ENCODE assay signal across 9 mouse cellular contexts in the genomic region with DNA sequence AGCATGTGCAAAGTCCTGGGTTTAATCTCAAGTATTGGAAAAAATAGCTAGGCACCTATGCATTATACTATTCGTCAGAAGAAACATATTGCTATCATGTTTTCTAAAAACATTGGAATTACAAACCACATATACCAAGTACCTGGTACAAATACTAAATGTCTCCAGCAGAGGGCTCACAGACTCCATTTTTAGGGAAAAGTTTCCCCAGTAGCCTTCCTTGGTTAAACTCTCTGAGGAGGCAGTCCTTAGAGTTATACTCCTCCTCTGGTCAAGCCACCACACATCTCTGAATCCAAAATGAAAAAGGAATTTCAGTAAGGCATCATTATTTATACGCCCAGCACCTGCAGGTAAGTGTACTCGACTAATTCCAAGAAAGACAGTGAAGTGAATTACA.
DNase-seq lines count a peak whose midpoint lies in the region; ATAC-seq and TF ChIP-seq lines count a peak whose summit lies in the region.
"Had no signal": no experiment of that assay in that cellular context is flagged by ENCODE, and none has a peak within 500 bp of the region (broad histone marks: within the 10 kb centered on the region; RNA-seq: fewer than 3 reads in every experiment).

No protein-coding gene starts in this region.

- 24% methylated on average over 3 of the region's 3 CpGs for WGBS in liver, embryonic 14.5 days (ENCODE audit: insufficient replicate concordance)
- 34% methylated on average over 3 of the region's 3 CpGs for WGBS in forebrain, embryonic 12.5 days
- whole genome bisulfite sequencing in intestine, postnatal 0 days, result 29% methylated on average over 3 of the region's 3 CpGs
- WGBS in neural tube, embryonic 11.5 days, result 33% methylated on average over 3 of the region's 3 CpGs

- no peaks in the 10 kb centered on the region for H3K4me1 ChIP-seq in liver, embryonic 14.5 days (replicated peaks; ENCODE audit: control insufficient read depth in 2 of 2, insufficient read depth in 2 of 2, low read length in 1 of 2)
- H3K4me1 ChIP-seq in forebrain, embryonic 12.5 days, result no peaks in the 10 kb centered on the region
- no peaks in the 10 kb centered on the region for H3K4me1 ChIP-seq in intestine, postnatal 0 days (replicated peaks; ENCODE audit: control insufficient read depth, insufficient read depth, low read length)
- no peaks in the 10 kb centered on the region for H3K4me1 ChIP-seq in neural tube, embryonic 11.5 days (ENCODE audit: control insufficient read depth, insufficient read depth, low read length)
- H3K4me1 ChIP-seq: liver, embryonic 13.5 days had no signal

- H3K27me3 ChIP-seq in liver, embryonic 14.5 days (ENCODE audit: control insufficient read depth, insufficient read depth, low read length), result no peaks in the 10 kb centered on the region
- H3K27me3 ChIP-seq in forebrain, embryonic 12.5 days, result no peaks in the 10 kb centered on the region
- no peaks in the 10 kb centered on the region for H3K27me3 ChIP-seq in intestine, postnatal 0 days (replicated peaks; ENCODE audit: control insufficient read depth, insufficient read depth, low read length)
- no peaks in the 10 kb centered on the region for H3K27me3 ChIP-seq in neural tube, embryonic 11.5 days (ENCODE audit: control insufficient read depth, insufficient read depth, low read length)
- H3K27me3 ChIP-seq: liver, embryonic 13.5 days had no signal

- TF ChIP-seq CTCF in liver, embryonic 14.5 days (IDR thresholded peaks at IDR 0.05; ENCODE audit: low read depth), result peak; percentile 31; the same call in 1 of the 2 replicates
- peak; percentile 76 for TF ChIP-seq CTCF in intestine, postnatal 0 days (IDR thresholded peaks at IDR 0.05; ENCODE audit: low read depth)

- no peak for ATAC-seq in liver, embryonic 14.5 days (ENCODE audit: insufficient read depth)
- peak; percentile 76 for ATAC-seq in forebrain, embryonic 12.5 days (ENCODE audit: low FRiP score)
- ATAC-seq in intestine, postnatal 0 days, result no peak
- peak; percentile 60; the same call in 1 of the 2 replicates for ATAC-seq in neural tube, embryonic 11.5 days (ENCODE audit: insufficient read depth, low FRiP score, low TSS enrichment)

- H3K9ac ChIP-seq in liver, embryonic 14.5 days (replicated peaks), result no peak overlapping the region
- H3K9ac ChIP-seq in forebrain, embryonic 12.5 days, result no peak overlapping the region
- H3K9ac ChIP-seq in intestine, postnatal 0 days (ENCODE audit: low read depth, low read length), result no peak overlapping the region
- no peak overlapping the region for H3K9ac ChIP-seq in neural tube, embryonic 11.5 days (ENCODE audit: low read length)
- H3K9ac ChIP-seq: liver, embryonic 13.5 days had no signal

- no peak overlapping the region for H3K4me2 ChIP-seq in liver, embryonic 14.5 days (ENCODE audit: low read depth)
- no peak overlapping the region for H3K4me2 ChIP-seq in forebrain, embryonic 12.5 days
- no peak overlapping the region for H3K4me2 ChIP-seq in intestine, postnatal 0 days (replicated peaks; ENCODE audit: low read depth)
- no peak overlapping the region for H3K4me2 ChIP-seq in neural tube, embryonic 11.5 days (ENCODE audit: low read depth)
- H3K4me2 ChIP-seq: liver, embryonic 13.5 days had no signal

- no peaks in the 10 kb centered on the region for H3K9me3 ChIP-seq in liver, embryonic 14.5 days (ENCODE audit: control insufficient read depth, low read length)
- H3K9me3 ChIP-seq in forebrain, embryonic 12.5 days, result no peaks in the 10 kb centered on the region
- no peaks in the 10 kb centered on the region for H3K9me3 ChIP-seq in intestine, postnatal 0 days (ENCODE audit: control insufficient read depth)
- no peaks in the 10 kb centered on the region for H3K9me3 ChIP-seq in neural tube, embryonic 11.5 days (ENCODE audit: control insufficient read depth, low read length)
- H3K9me3 ChIP-seq: liver, embryonic 13.5 days had no signal

- no peak overlapping the region for H3K27ac ChIP-seq in liver, embryonic 14.5 days
- no peak overlapping the region for H3K27ac ChIP-seq in forebrain, embryonic 12.5 days
- no peak overlapping the region for H3K27ac ChIP-seq in intestine, postnatal 0 days (ENCODE audit: low read depth, low read length)
- H3K27ac ChIP-seq in neural tube, embryonic 11.5 days (ENCODE audit: low read depth, low read length), result no peak overlapping the region
- H3K27ac ChIP-seq: liver, embryonic 13.5 days had no signal

- no peak overlapping the region for H3K4me3 ChIP-seq in liver, embryonic 14.5 days (ENCODE audit: insufficient read depth in 1 of 2, low read depth in 2 of 2, low read length in 2 of 2)
- no peak overlapping the region for H3K4me3 ChIP-seq in forebrain, embryonic 12.5 days (replicated peaks)
- H3K4me3 ChIP-seq in intestine, postnatal 0 days (ENCODE audit: low read depth, low read length), result no peak overlapping the region
- H3K4me3 ChIP-seq in neural tube, embryonic 11.5 days (ENCODE audit: low read depth, low read length), result no peak overlapping the region
- H3K4me3 ChIP-seq: liver, embryonic 13.5 days had no signal

- H3K36me3 ChIP-seq in liver, embryonic 14.5 days (replicated peaks; ENCODE audit: control insufficient read depth, insufficient read depth, low read depth), result no peaks in the 10 kb centered on the region
- no peaks in the 10 kb centered on the region for H3K36me3 ChIP-seq in forebrain, embryonic 12.5 days (replicated peaks)
- H3K36me3 ChIP-seq in intestine, postnatal 0 days (ENCODE audit: control insufficient read depth, insufficient read depth), result no peaks in the 10 kb centered on the region
- H3K36me3 ChIP-seq in neural tube, embryonic 11.5 days (ENCODE audit: control insufficient read depth, insufficient read depth, low read length), result no peaks in the 10 kb centered on the region
- H3K36me3 ChIP-seq: liver, embryonic 13.5 days had no signal

- no peak for TF ChIP-seq EP300 in liver, embryonic 14.5 days (IDR thresholded peaks at IDR 0.05; ENCODE audit: low read depth)

- DNase-seq in liver, embryonic 14.5 days (ENCODE audit: low read depth in 3 of 3, low spot score in 3 of 3), result no peak
- DNase-seq in liver, result no peak
- peak; percentile 25 to 68 for DNase-seq in adrenal gland, postnatal 36 days
- peak; percentile 10 to 13 for DNase-seq in left cerebral cortex, adult 8-10 months (ENCODE audit: low spot score in 2 of 2)
- DNase-seq in neural tube, embryonic 11.5 days (ENCODE audit: low spot score), result peak; percentile 25
- DNase-seq in B cell, adult 2 months, result no peak
- DNase-seq: liver, embryonic 13.5 days had no signal

Comparison
In these comparisons a context has a peak if more than half of its experiments do, and no peak if none do; other contexts are left out.
1. ATAC-seq: peak in forebrain, embryonic 12.5 days (single experiment) and neural tube, embryonic 11.5 days (single experiment); none in liver, embryonic 14.5 days (single experiment) and intestine, postnatal 0 days (single experiment).
2. DNase-seq: peak in adrenal gland, postnatal 36 days (2 of 2), left cerebral cortex, adult 8-10 months (2 of 2) and neural tube, embryonic 11.5 days (single experiment); none in liver, embryonic 14.5 days (0 of 3), liver (single experiment) and B cell, adult 2 months (0 of 2).